Mouse (Mus musculus) bone marrow, adult 2 months (tissue): Measurements from ENCODE around the gene Gabrg3. TPM values are rescaled to one million over a fixed set of nuclear protein-coding genes. Genes with fewer than 3 reads are reported as not detected.

Experiments
- H3K27ac ChIP-seq: fragments of 200-500 bp; 2 replicates; pipeline ENCODE4 v1.5.1; 2012; ENCODE audit warnings: low read depth, mild to moderate bottlenecking, control low read depth, inconsistent platforms, low read length; ENCODE audit not compliant: control insufficient read depth, poor library complexity, insufficient read depth
- H3K4me1 ChIP-seq: fragments of 200-500 bp; 2 replicates; pipeline ENCODE4 v1.6.1; 2011; ENCODE audit warnings: low read length; ENCODE audit not compliant: control insufficient read depth, insufficient read depth
- H3K4me3 ChIP-seq: fragments of 200-500 bp; replicated peaks from 2 replicates; pipeline ENCODE3; 2011; ENCODE audit warnings: mild to moderate bottlenecking, low read depth, low read length, control low read depth; ENCODE audit not compliant: control insufficient read depth
- CTCF ChIP-seq: fragments of 200-500 bp; IDR thresholded peaks from 2 replicates; pipeline ENCODE4 v1.5.1; 2011; ENCODE audit warnings: low read length, control low read depth; ENCODE audit not compliant: control insufficient read depth, insufficient read depth
- POLR2A ChIP-seq: fragments of 200-500 bp; IDR thresholded peaks from 2 replicates; pipeline ENCODE4 v1.6.1; 2011; ENCODE audit warnings: low read depth, mild to moderate bottlenecking, control low read depth, low read length, borderline replicate concordance; ENCODE audit not compliant: control insufficient read depth
- WGBS: fragments of 180-500 bp; shearing (Covaris S2); methylation state at CpG from one replicate; pipeline ENCODE4 v1.1.7; 2018; 5-methylcytosine and 5-hydroxymethylcytosine counted together
- polyA plus RNA-seq: library from polyadenylated mRNA; stranded (reverse); fragments of >200 nt; gene quantifications from 2 replicates; pipeline ENCODE4 v1.2.4, GENCODE M21; 2011; ENCODE audit warnings: low replicate concordance; ENCODE audit not compliant: missing spikeins, insufficient read depth, insufficient read length

Gabrg3 gene
- not detected in 2 replicates for polyA plus RNA-seq

- 4% methylated on average over 69 of the region's 71 CpGs for WGBS
- Histone ChIP-seq H3K4me3 (no peak within 1 kb of the TSS), H3K4me1 (no peaks in the 10 kb centered on the region), H3K27ac (no peak within 1 kb of the TSS)
- TF ChIP-seq POLR2A = no peak
- no peak for TF ChIP-seq CTCF
Observed at GRCm38 (mm10) chr7:57386517-57387340, at the start of gene Gabrg3. Gene Gabrg3 (minus strand): TSS chr7:57387188.

- Histone ChIP-seq H3K27ac (no peak overlapping the region), H3K4me1 (no peaks in the 10 kb centered on the region), H3K4me3 (no peak overlapping the region)
- TF ChIP-seq CTCF = no peak
- no peak for TF ChIP-seq POLR2A
- 61% methylated on average over 1 of the region's 1 CpGs for WGBS
Observed at GRCm38 (mm10) chr7:57422675-57423074, 35.7 kb upstream of the Gabrg3 start.

- no peak for TF ChIP-seq CTCF
- TF ChIP-seq POLR2A = no peak
- Histone ChIP-seq H3K27ac (no peak overlapping the region), H3K4me3 (no peak overlapping the region), H3K4me1 (no peaks in the 10 kb centered on the region)
- 71% methylated on average over 1 of the region's 1 CpGs for WGBS
Observed at GRCm38 (mm10) chr7:57421044-57421443, 34.1 kb upstream of the Gabrg3 start.

- Histone ChIP-seq H3K27ac (no peak within 1 kb of the TSS), H3K4me1 (no peaks in the 10 kb centered on the region), H3K4me3 (no peak within 1 kb of the TSS)
- TF ChIP-seq POLR2A = no peak
- TF ChIP-seq CTCF = no peak
- 62% methylated on average over 2 of the region's 2 CpGs for WGBS
Observed at GRCm38 (mm10) chr7:57419392-57419791, 32.4 kb upstream of the Gabrg3 start, which contains the start of gene Gabrb3. Gene Gabrb3 (plus strand): TSS chr7:57419692.

- H3K4me1 ChIP-seq = no peaks in the 10 kb centered on the region
- WGBS = 22% methylated on average over 1 of the region's 1 CpGs
- H3K27ac ChIP-seq = no peak overlapping the region
- H3K4me3 ChIP-seq = no peak overlapping the region
- no peak for TF ChIP-seq CTCF
- no peak for TF ChIP-seq POLR2A
Observed at GRCm38 (mm10) chr7:57412896-57413295, 25.9 kb upstream of the Gabrg3 start.

GRCm38 (mm10) chr7:57411163-57411562 is 24.2 kb upstream of the Gabrg3 start:
- Histone ChIP-seq H3K4me3 (no peak overlapping the region), H3K27ac (no peak overlapping the region), H3K4me1 (no peaks in the 10 kb centered on the region)
- TF ChIP-seq CTCF (no peak), POLR2A (no peak)
- WGBS = 77% methylated on average over 4 of the region's 4 CpGs

- H3K4me1 ChIP-seq = no peaks in the 10 kb centered on the region
- TF ChIP-seq POLR2A (no peak), CTCF (no peak)
- WGBS = 74% methylated on average over 4 of the region's 4 CpGs
- no peak overlapping the region for H3K4me3 ChIP-seq
- no peak overlapping the region for H3K27ac ChIP-seq
Observed at GRCm38 (mm10) chr7:57393551-57393950, 6.6 kb upstream of the Gabrg3 start.

- H3K27ac ChIP-seq = no peak overlapping the region
- 36% methylated on average over 4 of the region's 4 CpGs for WGBS
- no peak for TF ChIP-seq POLR2A
- no peak for TF ChIP-seq CTCF
- H3K4me3 ChIP-seq = no peak overlapping the region
- H3K4me1 ChIP-seq = no peaks in the 10 kb centered on the region
Observed at GRCm38 (mm10) chr7:57390046-57390445, 3.1 kb upstream of the Gabrg3 start.
